Mouse (Mus musculus): Measurements from ENCODE around the gene Col8a1. TPM values are rescaled to one million over a fixed set of nuclear protein-coding genes. Genes with fewer than 3 reads are reported as not detected.

Gene Col8a1
- polyA plus RNA-seq, 1 experiment, result not detected

- no peak for TF ChIP-seq GATA1 (IDR thresholded peaks at IDR 0.05; ENCODE audit: low read length)
Measured at GRCm38 (mm10) chr16:57597295-57597957, 157.1 kb downstream of the Col8a1 start.

GRCm38 (mm10) chr16:57593422-57594157 lies 160.9 kb downstream of the Col8a1 start:
- TF ChIP-seq GATA1 (IDR thresholded peaks at IDR 0.05; ENCODE audit: low read length), result no peak

GRCm38 (mm10) chr16:57585201-57585600 lies 169.3 kb downstream of the Col8a1 start:
- TF ChIP-seq GATA1 (IDR thresholded peaks at IDR 0.05; ENCODE audit: low read length), result no peak

GRCm38 (mm10) chr16:57582008-57582407 lies 172.5 kb downstream of the Col8a1 start:
- no peak for TF ChIP-seq GATA1 (IDR thresholded peaks at IDR 0.05; ENCODE audit: low read length)

- TF ChIP-seq GATA1 (IDR thresholded peaks at IDR 0.05; ENCODE audit: low read length), result no peak
Measured at GRCm38 (mm10) chr16:57580041-57580440, 174.5 kb downstream of the Col8a1 start.

- TF ChIP-seq GATA1 (IDR thresholded peaks at IDR 0.05; ENCODE audit: low read length), result no peak
Measured at GRCm38 (mm10) chr16:57577519-57577918, 177.0 kb downstream of the Col8a1 start.

- TF ChIP-seq GATA1 (IDR thresholded peaks at IDR 0.05; ENCODE audit: low read length), result no peak
Measured at GRCm38 (mm10) chr16:57575764-57576388, 178.7 kb downstream of the Col8a1 start.

Other genes starting within 250 kb of the Col8a1 start
- 59.0 and 82.2 TPM in 2 replicates for gene Cmss1, start 147.9 kb downstream of the Col8a1 start, polyA plus RNA-seq (2012)

Measured in G1E-ER4 (cell line).